Mouse (Mus musculus) stomach, embryonic 14.5 days (tissue): Measurements from ENCODE around the gene Zmiz1. TPM values are rescaled to one million over a fixed set of nuclear protein-coding genes. Genes with fewer than 3 reads are reported as not detected.
A peak's percentile ranks its signal among the peaks of the same experiment; 100 is the strongest.

Experiments
- ATAC-seq: fragments of 200-750 bp; cut with Nextera tagmentation; 2 replicates; pipeline ENCODE4 v1.8.0; 2017; ENCODE audit warnings: low read depth, moderate TSS enrichment; ENCODE audit not compliant: insufficient number of reproducible peaks, insufficient read depth, low FRiP score
- H3K27ac ChIP-seq: fragments of 300-500 bp; sonication (generic); 2 replicates; pipeline ENCODE4 v1.5.1; 2014; ENCODE audit warnings: mild to moderate bottlenecking, low read length, moderate library complexity, mixed read lengths
- H3K27me3 ChIP-seq: fragments of 300-500 bp; sonication (generic); 2 replicates; pipeline ENCODE4 v1.6.1; 2014; ENCODE audit warnings: low read length, control low read depth, mixed read lengths; ENCODE audit not compliant: control insufficient read depth, insufficient read depth
- H3K36me3 ChIP-seq: fragments of 300-500 bp; sonication (generic); 2 replicates; pipeline ENCODE4 v1.6.1; 2014; ENCODE audit warnings: mild to moderate bottlenecking, control low read depth, low read length, moderate library complexity, mixed read lengths; ENCODE audit not compliant: control insufficient read depth, insufficient read depth
- H3K4me1 ChIP-seq: fragments of 300-500 bp; sonication (generic); 2 replicates; pipeline ENCODE4 v1.6.1; 2014; ENCODE audit warnings: low read length, control low read depth, mixed read lengths; ENCODE audit not compliant: control insufficient read depth, insufficient read depth
- H3K4me2 ChIP-seq: fragments of 300-500 bp; sonication (generic); replicated peaks from 2 replicates; pipeline ENCODE4 v1.6.1; 2014; ENCODE audit warnings: low read depth, low read length, control low read depth
- H3K4me3 ChIP-seq: fragments of 300-500 bp; sonication (generic); 2 replicates; pipeline ENCODE4 v1.5.1; 2014; ENCODE audit warnings: low read depth, low read length, control low read depth
- H3K9ac ChIP-seq: fragments of 300-500 bp; sonication (generic); replicated peaks from 2 replicates; pipeline ENCODE4 v1.6.1; 2014; ENCODE audit warnings: low read depth, mild to moderate bottlenecking, control low read depth, low read length, moderate library complexity, mixed read lengths
- H3K9me3 ChIP-seq: fragments of 300-500 bp; sonication (generic); 2 replicates; pipeline ENCODE4 v1.6.1; 2016; ENCODE audit warnings: low read depth, low read length, control low read depth; ENCODE audit not compliant: control insufficient read depth
- WGBS: fragments of 180-500 bp; shearing (Covaris S2); extraction: QIAGEN DNeasy Blood & Tissue Kit; methylation state at CpG from one replicate; pipeline ENCODE4 v1.1.7; 2014; 5-methylcytosine and 5-hydroxymethylcytosine counted together
- polyA plus RNA-seq: library from polyadenylated mRNA; unstranded; fragments of >200 nt; fragmentation: Nextera tagmentation; extraction: Ambion mirVana; gene quantifications from 2 replicates; pipeline ENCODE4 v1.2.1, GENCODE M21; 2014

The Zmiz1 gene
- polyA plus RNA-seq, 1 experiment from 2014 or later = 45.3 TPM

- Histone ChIP-seq H3K27ac (no peak overlapping the region), H3K4me3 (no peak overlapping the region), H3K9me3 (no peaks in the 10 kb centered on the region), H3K4me2 (no peak overlapping the region), H3K4me1 (peaks cover 74% of the 10 kb centered on the region), H3K9ac (no peak overlapping the region), H3K27me3 (no peaks in the 10 kb centered on the region), H3K36me3 (no peaks in the 10 kb centered on the region)
- ATAC-seq = no peak
- 55% methylated on average over 4 of the region's 4 CpGs for WGBS
These were observed 7.4 kb downstream of the Zmiz1 start for GRCm38 (mm10) chr14:25466361-25466760.

DNA sequence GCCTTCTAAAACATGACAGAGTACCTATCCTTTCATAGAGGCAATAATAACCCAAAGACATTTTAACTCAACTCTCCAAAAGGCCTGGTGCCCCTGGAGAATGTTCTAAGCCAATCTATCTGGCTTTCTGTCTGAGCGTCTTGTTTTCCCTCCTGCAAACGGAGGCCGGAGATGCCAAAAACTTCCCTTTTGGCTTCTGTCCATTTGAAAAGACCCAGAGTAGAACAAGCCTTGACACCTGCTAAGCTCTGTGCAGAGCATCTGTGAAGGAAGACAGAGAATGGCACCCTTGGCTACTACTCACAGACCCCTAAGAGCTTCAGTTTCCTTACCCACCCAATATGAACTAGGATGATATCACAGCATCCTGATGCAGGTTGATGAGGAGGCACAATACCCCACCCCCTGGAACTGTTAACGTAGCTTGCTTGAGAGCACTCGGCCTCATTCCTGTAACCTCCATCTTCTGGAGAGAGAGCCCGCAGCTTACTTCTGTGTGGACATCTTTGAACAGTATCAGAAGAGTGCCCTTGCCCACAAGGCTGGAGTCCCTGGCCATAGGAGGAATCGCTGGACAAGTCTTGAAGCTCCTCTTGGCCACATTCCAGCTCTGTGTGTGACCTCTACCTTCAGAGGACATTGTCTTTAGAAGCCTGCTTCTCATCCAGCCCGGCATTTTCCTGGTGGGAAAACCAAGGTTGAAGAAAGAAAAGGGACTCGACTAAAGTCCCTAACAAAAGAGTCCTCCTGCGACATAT lies 9.1 kb downstream of the Zmiz1 start:
- Histone ChIP-seq H3K36me3 (no peaks in the 10 kb centered on the region), H3K4me3 (no peak overlapping the region), H3K4me1 (peaks cover 72% of the 10 kb centered on the region), H3K27me3 (no peaks in the 10 kb centered on the region), H3K4me2 (no peak overlapping the region), H3K27ac (no peak overlapping the region), H3K9me3 (no peaks in the 10 kb centered on the region), H3K9ac (no peak overlapping the region)
- ATAC-seq = no peak
- WGBS = 66% methylated on average over 10 of the region's 10 CpGs

GRCm38 (mm10) chr14:25468891-25469529 lies 10.0 kb downstream of the Zmiz1 start:
- ATAC-seq = no peak
- no peaks in the 10 kb centered on the region for H3K36me3 ChIP-seq
- no peaks in the 10 kb centered on the region for H3K27me3 ChIP-seq
- no peak overlapping the region for H3K4me3 ChIP-seq
- WGBS = 67% methylated on average over 7 of the region's 7 CpGs
- H3K4me2 ChIP-seq = no peak overlapping the region
- no peak overlapping the region for H3K9ac ChIP-seq
- H3K27ac ChIP-seq = no peak overlapping the region
- peaks cover 71% of the 10 kb centered on the region for H3K4me1 ChIP-seq
- no peaks in the 10 kb centered on the region for H3K9me3 ChIP-seq

DNA sequence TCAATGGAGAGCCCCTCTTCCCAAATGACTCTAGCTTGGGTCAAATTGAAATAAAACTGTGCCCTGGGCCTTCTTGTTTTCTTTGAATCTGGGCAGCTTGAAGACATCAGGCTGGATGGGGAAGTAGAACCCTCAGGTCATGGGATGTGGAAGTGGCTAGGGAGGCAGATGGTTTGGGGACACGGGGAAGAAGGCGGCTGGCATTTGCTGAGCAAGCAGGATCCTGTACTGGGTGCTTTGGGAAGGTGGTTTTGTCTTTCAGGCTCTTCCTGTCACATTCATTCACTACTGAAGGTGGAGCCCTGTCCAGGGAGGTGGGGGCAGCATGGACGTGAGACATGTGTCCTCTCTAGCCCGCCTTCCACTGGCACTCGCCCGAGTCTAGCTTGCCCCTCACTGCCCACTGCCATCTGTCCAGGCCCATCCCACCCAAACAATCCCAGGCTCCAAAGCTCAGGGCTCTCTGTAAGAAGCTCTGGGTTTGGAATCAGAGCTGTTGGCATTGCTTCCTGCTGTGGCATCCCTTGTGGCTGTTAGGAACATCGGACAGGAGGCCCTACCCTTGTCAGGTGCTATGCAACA lies 11.3 kb downstream of the Zmiz1 start:
- no peak for ATAC-seq
- Histone ChIP-seq H3K9ac (no peak overlapping the region), H3K27ac (no peak overlapping the region), H3K4me3 (no peak overlapping the region), H3K36me3 (no peaks in the 10 kb centered on the region), H3K9me3 (no peaks in the 10 kb centered on the region), H3K4me2 (no peak overlapping the region), H3K4me1 (peaks cover 70% of the 10 kb centered on the region), H3K27me3 (no peaks in the 10 kb centered on the region)
- WGBS = 63% methylated on average over 7 of the region's 7 CpGs

GRCm38 (mm10) chr14:25471035-25471434 lies 12.1 kb downstream of the Zmiz1 start:
- H3K4me1 ChIP-seq = peaks cover 71% of the 10 kb centered on the region
- H3K4me2 ChIP-seq = no peak overlapping the region
- H3K9ac ChIP-seq = no peak overlapping the region
- H3K27me3 ChIP-seq = no peaks in the 10 kb centered on the region
- H3K36me3 ChIP-seq = no peaks in the 10 kb centered on the region
- WGBS = 51% methylated on average over 2 of the region's 2 CpGs
- ATAC-seq = no peak
- H3K9me3 ChIP-seq = no peaks in the 10 kb centered on the region
- H3K4me3 ChIP-seq = no peak overlapping the region
- H3K27ac ChIP-seq = no peak overlapping the region

DNA sequence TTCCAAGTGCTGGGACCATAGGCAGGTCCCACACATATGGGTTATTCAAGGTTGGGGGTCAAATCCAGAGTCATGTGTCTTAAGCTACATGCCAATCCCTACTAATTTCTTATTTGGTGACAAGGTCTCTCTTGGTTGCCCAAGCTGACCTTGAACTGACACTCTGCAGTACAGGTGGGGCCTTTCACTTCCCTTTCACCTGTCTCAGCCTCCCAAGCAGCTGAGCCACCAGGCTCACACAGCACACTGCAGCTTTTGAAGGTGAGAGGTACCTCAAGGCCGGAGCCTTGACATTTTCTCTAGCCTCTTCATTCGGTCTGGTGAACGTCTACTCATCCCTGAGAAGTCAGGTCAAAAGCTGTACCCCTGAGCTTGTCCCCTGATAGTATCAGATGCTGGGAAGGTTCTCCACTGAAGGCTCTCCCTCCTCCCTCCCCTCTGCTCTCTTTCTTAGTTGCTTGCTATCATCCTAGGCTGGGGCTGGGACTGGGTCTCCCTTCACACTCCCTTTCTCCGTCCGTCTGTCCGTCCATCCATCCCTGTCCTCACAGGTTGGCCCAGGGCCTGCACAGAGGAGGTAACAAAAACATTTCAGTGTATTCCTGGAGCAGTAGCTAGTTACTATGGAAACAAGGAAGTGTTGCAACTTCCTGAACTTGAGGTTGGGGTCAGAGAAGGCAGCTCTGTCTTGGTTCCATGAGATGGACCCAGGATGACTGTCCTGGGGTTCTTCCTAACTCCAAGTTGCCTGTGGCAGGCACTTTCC lies 13.3 kb downstream of the Zmiz1 start:
- WGBS = 70% methylated on average over 6 of the region's 6 CpGs
- Histone ChIP-seq H3K9ac (no peak overlapping the region), H3K27me3 (no peaks in the 10 kb centered on the region)

DNA sequence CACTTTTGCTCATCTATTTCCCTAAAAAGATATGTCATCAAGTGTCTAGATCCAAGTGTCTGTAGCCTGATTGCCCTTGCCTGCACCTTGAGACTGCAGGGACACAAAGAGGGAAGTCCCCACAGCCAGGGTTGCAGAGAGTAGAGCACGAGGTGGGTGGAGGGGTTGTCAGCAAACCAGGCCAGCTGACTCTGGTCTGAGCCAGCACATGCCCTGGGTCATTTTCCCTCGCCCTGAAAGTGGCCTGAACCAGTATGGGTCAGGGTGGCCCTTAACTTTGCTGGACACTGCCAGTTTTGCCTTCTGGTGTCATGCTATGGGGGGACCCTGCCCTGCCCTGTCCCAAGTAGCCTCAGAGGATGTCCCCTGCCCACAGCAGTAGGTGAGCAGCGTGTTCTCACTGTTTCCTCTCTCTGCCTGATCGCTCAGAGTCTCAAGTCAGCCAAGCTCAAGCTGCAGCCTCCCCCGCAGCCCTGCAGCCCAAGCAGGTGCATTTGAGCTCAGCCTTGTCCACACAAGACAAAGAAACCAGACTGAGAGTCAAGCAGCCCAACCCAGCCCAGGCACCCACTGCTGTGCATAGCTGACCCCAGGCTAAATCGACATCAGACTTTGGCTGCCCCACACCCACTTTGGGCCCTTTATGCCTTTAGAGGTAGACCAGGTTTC lies 14.1 kb downstream of the Zmiz1 start:
- no peak overlapping the region for H3K9ac ChIP-seq
- 53% methylated on average over 6 of the region's 6 CpGs for WGBS

More for the DNA sequence above, 13.3 kb downstream of the Zmiz1 start:
- H3K4me2 ChIP-seq = no peak overlapping the region
- H3K9me3 ChIP-seq = no peaks in the 10 kb centered on the region
- peaks cover 74% of the 10 kb centered on the region for H3K4me1 ChIP-seq
- H3K36me3 ChIP-seq = no peaks in the 10 kb centered on the region
- H3K27ac ChIP-seq = no peak overlapping the region
- no peak overlapping the region for H3K4me3 ChIP-seq
- ATAC-seq = no peak

GRCm38 (mm10) chr14:25474017-25474416 lies 15.0 kb downstream of the Zmiz1 start:
- Histone ChIP-seq H3K4me2 (no peak overlapping the region), H3K36me3 (peaks cover 4% of the 10 kb centered on the region; the same call in 1 of the 2 replicates), H3K9ac (no peak overlapping the region), H3K4me3 (no peak overlapping the region), H3K9me3 (no peaks in the 10 kb centered on the region), H3K27ac (no peak overlapping the region), H3K4me1 (peaks cover 72% of the 10 kb centered on the region), H3K27me3 (no peaks in the 10 kb centered on the region)
- no peak for ATAC-seq
- 50% methylated on average over 5 of the region's 5 CpGs for WGBS

More for the DNA sequence above, 14.1 kb downstream of the Zmiz1 start:
- no peak overlapping the region for H3K4me3 ChIP-seq
- H3K4me2 ChIP-seq = no peak overlapping the region
- H3K36me3 ChIP-seq = no peaks in the 10 kb centered on the region
- peaks cover 70% of the 10 kb centered on the region for H3K4me1 ChIP-seq
- H3K9me3 ChIP-seq = no peaks in the 10 kb centered on the region
- H3K27me3 ChIP-seq = no peaks in the 10 kb centered on the region
- no peak overlapping the region; the same call in 1 of the 2 replicates for H3K27ac ChIP-seq
- 0 out of 2 replicates have a peak, but pooled peaks have one; percentile 21 for ATAC-seq
